Mouse (Mus musculus): ENCODE measurements around the gene Glipr1. TPM values are rescaled to one million over a fixed set of nuclear protein-coding genes. Genes with fewer than 3 reads are reported as not detected.
"Not testable (repeated sequence)": the region's sequence is repeated elsewhere in the genome, so short reads cannot be mapped to it uniquely, and the experiment has no call there.

Glipr1 gene
- 1.3 and 2.7 TPM in 2 replicates for polyA plus RNA-seq (2015; fragmentation: Nextera tagmentation; extraction: Ambion mirVana)

DNA sequence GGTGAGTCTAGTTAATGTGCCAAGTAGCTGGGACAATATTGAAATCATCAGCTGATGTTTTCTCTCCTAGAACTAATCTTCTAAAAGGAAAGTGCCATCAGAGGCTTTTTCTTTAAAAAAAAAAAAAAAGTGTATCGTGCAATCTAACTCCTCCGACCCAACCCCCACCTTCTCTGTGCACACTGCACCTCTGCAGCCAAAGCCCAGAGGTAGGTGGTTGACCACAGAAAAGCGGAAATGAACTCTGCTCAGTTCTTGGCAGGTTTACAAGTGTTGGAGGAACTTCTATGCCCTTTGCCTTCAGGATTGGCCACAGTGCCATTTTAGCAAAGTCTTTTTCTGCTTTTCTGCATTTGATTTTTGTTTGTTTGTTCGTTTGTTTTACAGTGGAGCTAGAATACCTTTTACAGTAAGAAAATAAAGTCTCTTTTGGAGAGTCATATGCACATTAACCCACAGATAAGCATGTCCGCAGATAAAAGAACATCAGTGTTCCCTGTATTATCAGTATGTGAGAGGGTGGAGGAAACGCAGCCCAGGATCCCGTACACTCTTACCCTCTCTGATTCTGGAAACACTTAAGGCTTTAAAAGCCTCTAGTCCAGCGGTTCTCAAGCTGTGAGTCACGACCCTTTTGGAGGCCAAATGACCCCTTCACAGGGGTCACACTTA is at the start of gene Glipr1:
Gene Glipr1, minus strand, starts transcription at position 88 of the 672 bp plus-strand sequence.
- H3K4me1 ChIP-seq: no peaks in the 10 kb centered on the region
- no peaks in the 10 kb centered on the region for H3K27me3 ChIP-seq
- H3K4me2 ChIP-seq (replicated peaks): no peak within 1 kb of the TSS
- 50% methylated on average over 9 of the region's 9 CpGs for WGBS
- H3K27ac ChIP-seq: no peak within 1 kb of the TSS
- no peak within 1 kb of the TSS for H3K4me3 ChIP-seq
- ATAC-seq (ENCODE audit: low FRiP score, low read depth): no peak
- H3K9ac ChIP-seq: no peak within 1 kb of the TSS
- no peaks in the 10 kb centered on the region for H3K36me3 ChIP-seq
- no peaks in the 10 kb centered on the region for H3K9me3 ChIP-seq

DNA sequence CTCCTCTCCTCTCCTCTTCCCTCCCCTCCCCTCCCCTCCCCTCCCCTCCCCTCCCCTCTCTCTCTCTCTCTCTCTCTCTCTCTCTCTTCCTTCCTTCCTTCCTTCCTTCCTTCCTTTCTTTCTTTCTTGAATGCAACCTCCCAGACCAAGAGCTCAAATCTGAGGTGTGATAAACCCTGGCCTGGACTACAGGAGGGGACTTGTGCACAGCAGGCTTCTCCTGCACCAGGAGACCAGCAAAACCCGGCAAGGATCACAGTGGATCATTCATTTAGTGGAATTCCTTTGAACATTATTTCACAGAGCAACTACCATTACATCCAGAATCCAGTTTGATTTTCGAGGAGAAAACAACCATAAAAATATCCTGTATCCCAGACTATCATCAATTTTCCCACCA is 49.5 kb upstream of the Glipr1 start:
- not testable (repeated sequence) for ATAC-seq (ENCODE audit: low FRiP score, low read depth); H3K27ac ChIP-seq; H3K27me3 ChIP-seq; H3K4me3 ChIP-seq; H3K9me3 ChIP-seq; H3K36me3 ChIP-seq; H3K9ac ChIP-seq; H3K4me1 ChIP-seq; H3K4me2 ChIP-seq (replicated peaks)
- WGBS: 68% methylated on average over 2 of the region's 2 CpGs

DNA sequence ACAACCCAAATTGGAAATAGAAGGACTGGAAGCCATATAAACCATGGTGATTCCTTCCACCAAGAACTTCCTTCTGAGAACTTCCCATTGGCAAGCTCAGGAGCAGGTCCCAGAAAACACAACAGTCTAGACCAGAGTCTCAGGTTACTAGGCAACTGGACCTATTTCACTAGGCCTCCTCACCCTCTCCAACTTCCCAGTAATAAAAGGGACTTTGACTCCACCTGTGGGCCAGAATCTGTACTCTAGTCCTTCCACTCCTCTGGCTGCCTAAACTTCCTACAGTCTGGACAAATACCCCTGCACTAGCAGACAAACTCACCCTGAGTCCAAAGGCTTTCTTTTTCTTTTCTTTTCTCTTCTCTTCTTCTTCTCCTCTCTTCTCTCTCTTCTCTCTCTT is 48.8 kb upstream of the Glipr1 start:
- ATAC-seq (ENCODE audit: low FRiP score, low read depth): no peak

DNA sequence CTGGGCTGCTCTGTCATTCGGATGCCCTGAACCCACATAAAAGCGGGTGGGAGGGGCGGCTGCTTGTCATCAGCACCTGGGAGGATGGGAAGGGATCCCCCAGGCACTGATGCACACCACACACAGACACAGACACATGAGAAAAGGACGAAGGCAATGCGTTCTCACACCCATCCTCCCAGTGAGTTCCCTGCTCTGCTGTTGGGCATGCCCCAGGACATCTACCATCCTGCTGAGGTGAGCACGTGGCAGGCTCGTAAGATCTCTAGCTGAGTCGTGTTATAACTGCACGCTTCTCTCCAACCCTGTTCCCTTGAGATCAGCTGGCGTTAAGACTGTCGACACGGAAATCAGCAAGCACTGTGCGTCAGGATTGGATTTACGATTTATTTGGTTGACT is 41.9 kb upstream of the Glipr1 start:
- not testable (repeated sequence) for H3K27ac ChIP-seq; H3K27me3 ChIP-seq; H3K9me3 ChIP-seq; ATAC-seq (ENCODE audit: low FRiP score, low read depth); H3K36me3 ChIP-seq; H3K4me1 ChIP-seq; H3K4me2 ChIP-seq (replicated peaks); H3K9ac ChIP-seq; H3K4me3 ChIP-seq
- WGBS: 31% methylated on average over 14 of the region's 14 CpGs

More for the DNA sequence above, 48.8 kb upstream of the Glipr1 start:
- Histone ChIP-seq H3K27me3 (no peaks in the 10 kb centered on the region), H3K9ac (no peak overlapping the region), H3K4me2 (replicated peaks) (no peak overlapping the region), H3K9me3 (no peaks in the 10 kb centered on the region), H3K27ac (no peak overlapping the region), H3K36me3 (no peaks in the 10 kb centered on the region), H3K4me1 (no peaks in the 10 kb centered on the region), H3K4me3 (no peak overlapping the region)

DNA sequence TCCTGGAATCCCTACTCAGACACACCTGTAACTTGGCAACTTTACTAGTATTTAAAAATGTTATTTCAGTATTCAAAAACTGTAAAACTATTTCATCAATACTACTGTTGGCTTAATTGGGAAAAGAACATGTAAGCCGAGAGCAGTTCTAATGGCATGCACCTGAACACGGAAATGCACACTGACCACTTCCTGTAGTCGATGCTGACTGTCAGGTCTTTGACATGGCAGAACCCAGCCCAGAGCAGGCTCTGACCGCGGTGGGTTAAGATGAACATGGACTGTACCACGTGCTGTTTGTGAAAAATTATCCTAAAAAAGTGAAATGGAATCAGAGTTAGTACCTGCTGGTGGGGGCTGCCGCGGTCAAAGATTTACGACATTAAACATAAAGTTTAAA is 41.1 kb upstream of the Glipr1 start:
- not testable (repeated sequence) for H3K36me3 ChIP-seq; H3K9me3 ChIP-seq; H3K27me3 ChIP-seq; H3K4me1 ChIP-seq; H3K4me2 ChIP-seq (replicated peaks); H3K27ac ChIP-seq; H3K9ac ChIP-seq; H3K4me3 ChIP-seq
- peak; percentile 5; the same call in 1 of the 2 replicates for ATAC-seq (ENCODE audit: low FRiP score, low read depth)
- WGBS: 62% methylated on average over 9 of the region's 9 CpGs

DNA sequence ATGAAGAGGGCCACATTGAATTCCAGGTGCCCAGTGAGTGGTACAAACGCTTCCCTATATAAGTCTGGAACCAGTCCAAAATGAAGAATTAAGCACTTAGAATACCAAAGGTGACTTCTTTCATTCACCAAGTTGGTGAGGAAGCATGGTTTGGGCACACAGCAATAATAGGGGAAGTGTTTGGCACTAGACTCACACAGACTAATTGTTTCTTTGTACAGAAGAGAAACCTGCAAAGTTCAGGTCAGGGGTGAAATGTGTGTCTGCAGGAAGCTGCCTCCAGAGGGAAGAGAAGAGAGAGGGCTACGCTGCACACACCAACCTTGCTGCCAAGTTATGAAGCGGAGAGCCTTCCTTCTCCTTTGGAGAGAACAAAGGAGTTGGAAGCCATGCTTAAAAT is 26.3 kb upstream of the Glipr1 start:
- H3K9me3 ChIP-seq; H3K36me3 ChIP-seq; H3K27ac ChIP-seq; H3K9ac ChIP-seq; H3K4me1 ChIP-seq; ATAC-seq (ENCODE audit: low FRiP score, low read depth); H3K4me3 ChIP-seq; H3K4me2 ChIP-seq (replicated peaks); H3K27me3 ChIP-seq: not testable (repeated sequence)
- 88% methylated on average over 3 of the region's 3 CpGs for WGBS

DNA sequence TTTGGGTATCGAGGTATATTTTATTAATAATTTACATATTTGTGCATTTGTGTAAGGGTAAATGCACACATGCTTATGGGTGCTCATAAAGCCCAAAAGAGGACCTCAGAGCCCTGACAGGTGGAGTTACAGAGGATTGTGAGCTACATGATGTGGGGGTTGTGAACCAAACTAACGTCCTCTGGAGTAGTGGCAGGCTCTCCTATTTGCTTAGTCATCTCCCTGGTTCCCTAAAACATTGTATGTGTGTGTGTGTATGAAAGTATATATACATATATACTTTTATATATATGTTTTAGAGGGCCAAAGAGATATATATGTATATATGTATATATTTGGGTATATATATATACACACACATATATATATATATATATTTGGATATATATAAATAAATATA is 21.2 kb upstream of the Glipr1 start:
- Histone ChIP-seq H3K9me3 (no peaks in the 10 kb centered on the region), H3K4me3 (no peak overlapping the region), H3K9ac (no peak overlapping the region), H3K27me3 (no peaks in the 10 kb centered on the region), H3K4me2 (replicated peaks) (no peak overlapping the region), H3K27ac (no peak overlapping the region), H3K36me3 (no peaks in the 10 kb centered on the region), H3K4me1 (no peaks in the 10 kb centered on the region)
- 67% methylated on average over 2 of the region's 2 CpGs for WGBS
- no peak for ATAC-seq (ENCODE audit: low FRiP score, low read depth)

DNA sequence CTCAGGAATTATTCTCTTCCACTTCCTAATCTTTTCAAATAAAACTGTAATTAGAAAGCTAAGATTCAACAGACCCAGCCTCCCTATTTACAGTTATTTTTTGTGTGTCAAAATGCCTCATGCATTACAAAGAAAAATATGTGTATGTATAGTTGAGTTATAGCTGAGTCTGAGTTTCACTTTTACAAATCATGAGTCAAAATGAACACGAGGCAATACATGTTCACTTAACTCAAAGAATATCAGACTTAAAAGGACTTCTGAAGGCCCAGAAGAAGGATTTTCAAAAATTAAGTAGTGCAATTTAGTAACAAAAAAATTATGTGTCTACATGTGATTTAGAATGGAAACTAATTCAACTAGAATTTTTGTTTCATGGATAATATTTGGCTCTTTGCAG is 7.1 kb upstream of the Glipr1 start:
- not testable (repeated sequence) for H3K9ac ChIP-seq; H3K36me3 ChIP-seq; H3K4me1 ChIP-seq; H3K4me3 ChIP-seq; H3K27me3 ChIP-seq; H3K27ac ChIP-seq; H3K9me3 ChIP-seq; ATAC-seq (ENCODE audit: low FRiP score, low read depth); H3K4me2 ChIP-seq (replicated peaks)
- WGBS: 79% methylated on average over 1 of the region's 1 CpGs

DNA sequence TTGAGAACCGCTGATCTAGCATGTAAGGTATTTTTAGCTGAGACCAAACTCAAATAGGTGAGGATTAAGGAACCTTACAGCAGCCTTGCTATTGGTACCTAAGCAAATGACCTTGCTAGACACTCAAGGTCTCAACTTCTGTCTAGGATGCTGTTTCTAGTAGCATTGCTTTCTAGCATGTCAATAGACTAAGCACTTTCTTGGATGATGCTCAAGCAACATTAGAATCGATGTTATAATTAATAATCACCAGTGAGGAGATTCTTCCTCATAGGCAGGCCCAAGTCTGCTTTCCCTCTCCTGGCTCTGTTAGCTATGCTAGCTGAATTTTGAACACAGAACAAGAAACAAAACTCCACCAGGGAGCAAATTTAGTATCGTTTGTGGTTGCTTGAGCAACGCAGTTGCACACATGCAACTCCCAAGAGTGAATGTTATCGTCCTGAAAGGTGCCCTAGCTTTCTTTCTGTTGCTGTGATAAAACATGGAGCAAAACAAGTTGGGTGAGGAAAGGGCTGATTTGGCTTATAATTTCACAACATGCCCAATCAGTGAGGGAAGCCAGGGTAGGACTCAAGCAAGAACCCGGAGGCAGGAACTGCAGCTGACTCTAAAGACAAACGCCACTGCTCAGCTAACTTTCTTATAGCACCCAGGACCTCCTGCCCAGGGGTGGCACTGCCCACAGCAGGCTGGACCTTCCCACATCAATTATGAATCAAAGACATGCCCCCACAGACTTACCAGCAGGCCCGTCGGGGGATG is 493 bp downstream of the Glipr1 start:
- H3K4me1 ChIP-seq: 0 out of 2 replicates have a peak, but pooled peaks cover 1% of the 10 kb centered on the region
- no peak for ATAC-seq (ENCODE audit: low FRiP score, low read depth)

DNA sequence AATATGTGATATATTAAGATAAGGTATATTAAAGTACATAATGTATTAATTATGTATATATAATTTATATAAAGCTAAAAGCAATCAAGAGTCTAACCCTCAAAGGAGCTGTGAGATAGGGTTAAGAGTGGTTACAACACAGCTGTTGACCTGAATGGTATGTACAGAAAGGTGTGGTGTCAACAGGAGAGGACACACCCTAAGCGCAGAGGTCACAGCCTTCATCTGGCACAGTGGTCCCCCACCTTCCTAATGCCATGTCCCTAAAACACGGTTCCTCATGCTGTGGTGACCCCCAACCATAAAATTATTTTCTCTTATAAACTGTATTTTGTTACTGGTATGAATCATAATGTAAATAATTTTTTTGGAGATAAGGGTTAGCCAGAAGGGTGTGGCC is 1.1 kb downstream of the Glipr1 start:
- H3K4me1 ChIP-seq: 0 out of 2 replicates have a peak, but pooled peaks cover 4% of the 10 kb centered on the region
- no peak overlapping the region for H3K4me2 ChIP-seq (replicated peaks)
- 85% methylated on average over 2 of the region's 2 CpGs for WGBS
- no peak overlapping the region for H3K9ac ChIP-seq
- no peaks in the 10 kb centered on the region for H3K36me3 ChIP-seq
- no peak overlapping the region for H3K27ac ChIP-seq
- no peak for ATAC-seq (ENCODE audit: low FRiP score, low read depth)
- no peaks in the 10 kb centered on the region for H3K9me3 ChIP-seq
- no peaks in the 10 kb centered on the region for H3K27me3 ChIP-seq
- no peak overlapping the region for H3K4me3 ChIP-seq

More for the DNA sequence above, 493 bp downstream of the Glipr1 start:
- Histone ChIP-seq H3K4me3 (no peak overlapping the region), H3K9ac (no peak overlapping the region), H3K27ac (no peak overlapping the region), H3K9me3 (no peaks in the 10 kb centered on the region), H3K36me3 (no peaks in the 10 kb centered on the region), H3K27me3 (no peaks in the 10 kb centered on the region), H3K4me2 (replicated peaks) (no peak overlapping the region)
- 83% methylated on average over 9 of the region's 9 CpGs for WGBS

DNA sequence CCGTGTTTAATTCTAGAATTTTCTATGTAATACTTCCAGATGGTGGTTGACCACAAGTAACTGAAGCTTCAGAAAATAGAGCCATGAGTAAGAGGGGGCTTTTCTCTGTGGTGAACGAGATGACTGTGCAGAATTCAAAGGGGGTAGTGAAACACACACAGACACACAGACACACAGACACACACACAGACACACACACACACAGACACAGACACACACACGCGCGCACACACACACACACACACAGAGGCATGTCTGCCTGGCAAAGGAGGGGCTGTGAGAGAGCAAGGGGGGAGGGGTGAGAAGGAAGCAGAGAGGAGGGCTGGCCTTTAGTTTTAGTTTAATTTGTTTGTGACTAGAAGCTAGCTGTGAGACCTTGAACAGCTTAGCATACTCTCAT is 1.9 kb downstream of the Glipr1 start:
- ATAC-seq (ENCODE audit: low FRiP score, low read depth): no peak
- no peaks in the 10 kb centered on the region for H3K27me3 ChIP-seq
- WGBS: 65% methylated on average over 5 of the region's 5 CpGs
- H3K4me2 ChIP-seq (replicated peaks): no peak overlapping the region
- H3K27ac ChIP-seq: no peak overlapping the region
- no peak overlapping the region for H3K9ac ChIP-seq
- H3K9me3 ChIP-seq: no peaks in the 10 kb centered on the region
- no peak overlapping the region for H3K4me3 ChIP-seq
- H3K4me1 ChIP-seq: 0 out of 2 replicates have a peak, but pooled peaks cover 4% of the 10 kb centered on the region
- no peaks in the 10 kb centered on the region for H3K36me3 ChIP-seq

DNA sequence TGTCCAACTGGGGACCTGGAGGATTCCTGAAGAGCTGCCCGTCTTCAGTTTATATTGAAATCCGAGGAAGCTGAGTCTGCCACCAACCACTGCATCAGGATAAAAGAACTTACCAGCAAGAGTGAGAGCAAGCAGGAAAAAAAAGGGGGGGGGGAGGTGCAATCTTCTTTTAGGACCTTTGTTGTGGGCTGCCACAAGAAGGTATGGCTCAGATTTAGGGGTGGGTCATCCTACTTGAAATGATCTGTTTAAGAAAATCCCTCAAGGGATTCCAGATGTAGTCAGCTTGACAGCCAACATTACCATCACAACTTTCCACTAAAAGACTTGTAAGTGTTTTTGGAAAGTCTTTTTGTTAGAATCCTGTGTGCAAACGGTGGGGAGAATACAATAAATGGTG is 2.7 kb downstream of the Glipr1 start:
- Histone ChIP-seq H3K27me3 (no peaks in the 10 kb centered on the region), H3K4me2 (replicated peaks) (no peak overlapping the region), H3K4me1 (0 out of 2 replicates have a peak, but pooled peaks cover 4% of the 10 kb centered on the region), H3K27ac (no peak overlapping the region), H3K36me3 (no peaks in the 10 kb centered on the region), H3K9me3 (no peaks in the 10 kb centered on the region), H3K4me3 (no peak overlapping the region), H3K9ac (no peak overlapping the region)
- no peak for ATAC-seq (ENCODE audit: low FRiP score, low read depth)
- WGBS: 58% methylated on average over 3 of the region's 3 CpGs

DNA sequence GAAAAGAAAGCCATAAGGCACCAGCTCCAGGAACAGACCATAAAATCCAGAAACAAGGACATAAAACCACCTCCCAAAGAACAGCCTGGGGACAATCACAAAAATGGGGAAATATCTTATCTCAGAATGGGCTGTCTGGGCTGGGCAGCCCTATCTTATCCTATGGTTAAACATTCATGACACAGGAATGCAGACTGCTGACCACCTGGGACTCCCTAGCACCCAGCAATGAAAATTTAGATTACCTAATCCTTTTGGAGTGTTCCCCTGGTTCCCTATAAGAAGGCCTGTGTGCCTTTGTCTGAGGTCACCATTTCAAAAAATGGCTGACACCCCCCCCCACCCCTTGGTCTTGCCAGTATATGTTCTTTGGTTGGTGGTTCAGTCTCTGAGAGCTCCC is 4.8 kb downstream of the Glipr1 start:
- no peak overlapping the region for H3K9ac ChIP-seq
- no peak for ATAC-seq (ENCODE audit: low FRiP score, low read depth)
- no peak overlapping the region for H3K27ac ChIP-seq
- no peaks in the 10 kb centered on the region for H3K9me3 ChIP-seq
- H3K4me3 ChIP-seq: no peak overlapping the region
- no peaks in the 10 kb centered on the region for H3K27me3 ChIP-seq
- H3K36me3 ChIP-seq: no peaks in the 10 kb centered on the region
- H3K4me1 ChIP-seq: 0 out of 2 replicates have a peak, but pooled peaks cover 4% of the 10 kb centered on the region
- no peak overlapping the region for H3K4me2 ChIP-seq (replicated peaks)

All from limb, embryonic 13.5 days (tissue).